Mouse (Mus musculus) layer of hippocampus, postnatal 25 days (tissue): ENCODE measurements at regions not wholly inside any gene's neighbourhood (a gene's known extent, or its start where the extent isn't known, plus 50 kb on each side); places are given as distances from the start of the nearest gene placed in this dataset.

ENCODE experiments used
- DNase-seq, 2 experiments: peaks; one replicate each; pipeline ENCODE4 v3.0.0; 2022; ENCODE audit warnings: mixed read lengths in 2 of 2, low spot score in 1 of 2; ENCODE audit errors: extremely low spot score in 1 of 2

DNA sequence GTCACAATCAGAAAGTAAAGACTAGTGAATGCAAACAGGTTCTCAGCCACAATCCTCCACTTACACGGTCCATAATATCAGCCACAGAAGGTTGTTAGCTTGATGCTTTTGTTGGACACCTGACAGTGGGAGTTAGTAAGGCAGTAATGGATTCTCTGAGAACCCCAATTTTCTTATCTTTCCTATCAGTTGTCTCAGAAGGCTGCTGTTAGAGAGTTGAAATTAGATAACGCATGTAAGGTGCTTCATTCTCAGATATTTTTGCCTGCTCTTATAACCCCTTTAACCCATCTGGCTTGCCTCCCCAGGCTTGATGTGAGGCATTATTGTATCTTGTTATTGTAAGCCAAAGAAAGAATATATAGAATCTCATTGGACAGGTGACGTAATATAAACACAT lies 63.0 kb upstream of the Ube2e3 start:
- no peak for DNase-seq

DNA sequence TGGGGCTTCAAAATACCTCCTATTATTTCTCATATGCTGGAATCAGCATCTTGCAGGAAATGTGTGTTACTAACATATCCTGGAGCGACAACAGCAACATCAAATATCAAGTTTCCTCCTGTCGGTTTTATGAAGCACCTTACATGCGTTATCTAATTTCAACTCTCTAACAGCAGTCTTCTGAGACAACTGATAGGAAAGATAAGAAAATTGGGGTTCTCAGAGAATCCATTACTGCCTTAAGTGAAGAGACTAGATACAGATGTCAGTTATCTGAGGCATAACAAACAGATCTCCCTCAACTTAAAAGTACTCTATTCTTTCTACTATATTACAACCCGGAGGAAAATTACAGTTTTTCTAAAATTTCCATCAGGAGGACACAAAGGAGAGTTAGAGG lies 64.4 kb upstream of the Ube2e3 start:
- no peak for DNase-seq

DNA sequence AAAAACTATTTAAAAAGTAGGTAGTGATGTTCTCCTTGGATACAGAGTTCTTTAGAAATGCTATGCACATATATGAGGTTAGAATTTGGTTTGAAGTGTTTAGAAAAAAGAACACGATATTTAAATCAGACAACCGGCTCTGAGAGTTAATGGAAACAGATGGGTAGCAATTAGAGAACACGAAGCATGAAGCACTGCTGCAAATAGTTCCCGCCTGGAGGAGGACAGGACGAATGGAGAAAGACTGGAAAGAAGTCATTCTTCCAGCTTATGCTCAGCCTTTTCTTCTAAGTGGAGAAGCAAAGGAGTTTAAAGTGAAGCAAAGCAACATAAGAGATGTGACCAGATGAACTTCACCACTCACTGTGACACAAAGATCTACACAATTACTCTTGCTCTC lies 72.5 kb upstream of the Ube2e3 start:
- DNase-seq: no peak

DNA sequence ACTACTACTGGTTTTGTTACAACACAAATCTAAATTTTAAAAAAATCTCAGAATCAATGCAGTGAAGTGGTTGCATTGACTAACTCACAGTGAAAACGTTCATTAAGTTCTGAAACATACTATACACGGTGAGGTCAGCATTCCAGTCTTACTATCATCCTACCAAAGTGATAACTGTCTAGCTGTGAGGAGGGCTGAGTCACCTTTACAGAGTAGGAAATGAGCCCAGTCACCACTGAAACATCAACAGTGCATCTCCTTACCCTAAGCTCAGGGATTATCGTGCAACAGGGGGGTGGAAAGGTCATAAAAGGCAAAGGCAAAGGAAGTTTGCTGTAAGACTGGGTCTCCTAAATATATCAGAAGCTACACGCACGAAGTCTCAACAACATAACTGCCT lies 73.2 kb upstream of the Ube2e3 start:
- DNase-seq: no peak

DNA sequence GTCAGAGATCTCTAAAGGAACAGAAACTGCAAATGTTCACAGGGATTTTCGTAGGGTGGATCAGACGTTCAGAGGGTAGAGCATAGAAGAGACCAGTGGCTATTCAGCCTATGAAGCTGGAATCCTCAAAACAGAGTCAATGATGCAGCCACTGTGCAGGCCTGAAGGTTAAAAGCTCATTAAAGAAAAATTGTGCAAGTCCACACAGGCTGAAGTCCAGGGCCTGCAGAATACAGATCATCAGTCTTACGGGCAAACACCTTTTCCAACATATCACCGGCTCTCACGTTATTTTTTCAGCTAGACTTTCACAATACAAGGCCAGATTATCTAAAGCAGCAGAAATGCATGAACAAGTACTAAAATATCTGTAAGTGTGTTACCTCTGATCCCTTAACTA lies 78.8 kb upstream of the Ube2e3 start:
- no peak for DNase-seq

DNA sequence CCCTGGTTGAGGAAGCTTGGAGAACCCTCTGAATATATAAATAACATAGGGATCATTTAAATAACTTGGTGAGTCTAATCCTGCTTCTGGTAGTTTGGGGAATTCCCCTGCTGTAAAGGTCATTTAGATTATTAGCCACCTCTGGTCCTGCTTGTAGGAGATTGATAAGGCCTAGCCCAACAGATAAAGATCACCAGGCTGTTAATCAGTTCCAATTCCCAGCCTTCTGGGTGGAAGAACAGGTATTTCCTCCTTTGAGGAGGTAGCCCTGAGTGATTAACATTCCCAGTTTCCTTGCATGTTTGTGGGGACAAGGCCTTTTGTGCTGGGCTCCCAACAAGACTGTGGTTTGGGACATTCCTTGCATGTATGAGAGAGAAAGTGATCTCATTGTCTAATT lies 79.7 kb upstream of the Ube2e3 start:
- no peak for DNase-seq

DNA sequence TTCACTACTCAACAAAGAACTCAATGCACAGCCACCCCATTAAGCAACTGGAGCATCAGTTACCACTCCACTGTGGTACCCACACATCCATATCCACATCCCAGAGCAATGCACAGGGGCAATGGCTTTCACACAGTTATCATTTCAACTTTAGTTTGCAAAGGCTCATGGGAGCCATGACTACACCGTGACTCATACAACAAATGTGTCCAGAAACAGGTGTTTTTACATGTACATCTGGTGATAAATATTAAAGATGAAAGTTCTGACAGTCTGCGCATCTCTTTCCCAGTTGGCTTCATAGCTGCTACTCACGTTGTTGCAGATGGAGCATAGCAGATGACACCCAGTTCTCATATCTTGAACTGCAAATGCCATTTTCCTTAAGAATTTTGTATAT lies 88.0 kb upstream of the Ube2e3 start:
- peak in 1 of 2 experiments; percentile 5 for DNase-seq

DNA sequence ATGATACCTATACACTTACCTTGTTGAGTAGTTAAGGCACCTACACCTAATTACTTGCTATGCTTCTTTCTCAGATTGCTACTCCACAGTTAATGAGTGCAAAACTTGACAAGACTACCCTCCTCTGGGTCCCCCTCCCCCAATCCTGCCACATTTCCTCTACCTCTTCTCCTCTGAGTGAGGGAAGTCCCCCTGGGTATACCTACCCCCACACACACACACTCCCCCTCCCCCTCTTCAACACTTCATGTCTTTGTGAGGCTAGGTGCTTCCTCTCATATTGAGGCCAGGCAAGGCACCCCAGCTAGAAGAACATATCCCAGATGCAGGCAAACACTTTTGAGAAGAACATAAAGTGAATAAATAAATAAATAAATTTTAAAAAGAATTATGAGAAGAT lies 90.3 kb upstream of the Ube2e3 start:
- DNase-seq: no peak

DNA sequence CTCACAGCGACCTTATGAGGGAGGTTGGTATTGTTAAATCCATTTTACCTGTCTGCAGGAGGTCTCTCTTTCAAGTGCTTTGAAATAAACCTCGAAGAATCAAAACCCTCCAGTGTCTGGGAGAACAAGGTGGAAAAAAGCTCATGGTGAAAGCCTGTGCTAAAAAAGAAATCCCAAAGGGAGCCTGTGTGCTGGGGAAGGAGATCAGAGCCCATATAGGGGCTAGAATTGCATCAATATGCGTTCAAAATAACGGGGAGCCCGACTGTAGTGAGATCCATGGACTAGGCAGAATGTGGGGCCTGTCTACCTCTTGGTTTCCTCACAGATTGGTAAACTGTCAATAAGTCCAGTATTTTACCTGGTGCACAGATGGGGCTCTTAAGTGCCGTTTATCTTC lies 113.6 kb upstream of the Ube2e3 start:
- no peak for DNase-seq

DNA sequence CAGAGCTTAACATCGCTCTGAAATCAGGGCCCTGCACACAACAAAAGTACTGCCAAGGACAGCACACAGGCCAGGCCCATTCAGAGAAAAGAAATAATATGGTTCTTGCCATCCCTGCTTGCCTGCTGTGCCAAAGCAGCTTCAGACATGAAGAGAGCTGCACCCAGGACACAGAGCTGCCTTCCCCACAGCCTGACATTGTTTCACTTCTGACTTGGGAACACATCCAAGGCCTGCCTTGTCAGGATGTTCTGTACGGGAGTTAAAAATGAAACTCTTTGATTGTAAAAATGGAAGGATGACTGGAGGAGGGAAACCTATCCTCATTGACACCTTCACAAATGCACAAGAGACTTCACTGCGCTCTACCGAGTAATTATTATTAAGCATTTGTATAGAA lies 114.0 kb upstream of the Ube2e3 start:
- DNase-seq: no peak

DNA sequence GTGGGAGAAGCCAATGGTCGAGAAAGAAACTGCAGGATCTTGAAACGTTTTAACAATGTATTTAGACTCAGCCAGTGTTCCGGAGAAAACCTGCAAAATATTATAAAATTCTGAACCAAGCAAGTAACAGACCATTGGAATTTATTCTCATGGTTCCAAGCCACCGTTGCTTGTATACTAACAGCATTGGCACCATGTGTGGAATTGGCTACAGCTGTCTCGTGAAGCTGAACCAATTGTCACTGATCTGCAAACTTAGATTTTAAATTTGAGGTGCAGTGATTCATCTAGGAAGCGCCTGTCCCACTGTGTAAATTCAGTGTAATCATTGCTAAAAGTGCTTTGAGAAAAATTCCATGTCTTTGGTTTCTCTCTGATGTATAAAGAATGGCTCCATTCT lies 137.8 kb upstream of the Ube2e3 start:
- DNase-seq: no peak

DNA sequence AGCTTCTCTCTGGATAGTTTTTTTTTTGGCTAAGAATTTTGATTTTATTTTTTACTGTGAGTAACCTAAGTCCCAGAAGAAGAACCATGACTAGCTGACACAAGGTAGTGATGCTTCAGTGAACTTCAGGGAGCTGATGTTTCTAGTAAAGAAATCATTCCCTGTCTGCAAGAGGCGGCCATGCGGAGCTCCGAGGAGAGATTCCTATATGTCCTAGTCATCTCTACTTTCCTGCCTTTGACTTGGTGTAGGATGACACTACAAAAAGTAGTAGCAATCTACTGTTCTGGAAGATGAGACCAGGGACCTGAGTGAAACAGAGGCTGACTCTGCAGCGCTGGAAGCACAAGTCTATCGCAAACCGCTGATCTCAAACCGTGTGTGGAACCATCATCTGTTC lies 141.9 kb upstream of the Ube2e3 start:
- DNase-seq: no peak

DNA sequence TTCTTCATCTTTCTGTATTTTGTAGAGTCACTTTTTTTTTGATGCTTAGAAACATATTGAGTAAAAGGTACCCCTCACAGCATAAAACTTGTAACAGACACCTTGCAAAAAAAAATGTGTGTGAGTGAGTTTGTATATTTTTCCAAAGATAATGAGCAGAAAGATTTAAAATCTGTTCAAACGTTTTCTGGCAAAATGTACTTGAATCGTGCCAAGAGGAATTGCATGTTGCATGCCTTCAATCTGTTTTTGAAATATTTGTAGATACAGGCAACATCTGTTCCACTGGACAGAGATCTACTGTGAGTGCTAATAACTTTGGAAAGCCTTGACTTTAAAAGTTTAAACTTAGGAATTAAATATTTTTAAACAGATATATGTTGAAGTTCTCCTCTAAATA lies 143.5 kb upstream of the Ube2e3 start:
- no peak for DNase-seq

DNA sequence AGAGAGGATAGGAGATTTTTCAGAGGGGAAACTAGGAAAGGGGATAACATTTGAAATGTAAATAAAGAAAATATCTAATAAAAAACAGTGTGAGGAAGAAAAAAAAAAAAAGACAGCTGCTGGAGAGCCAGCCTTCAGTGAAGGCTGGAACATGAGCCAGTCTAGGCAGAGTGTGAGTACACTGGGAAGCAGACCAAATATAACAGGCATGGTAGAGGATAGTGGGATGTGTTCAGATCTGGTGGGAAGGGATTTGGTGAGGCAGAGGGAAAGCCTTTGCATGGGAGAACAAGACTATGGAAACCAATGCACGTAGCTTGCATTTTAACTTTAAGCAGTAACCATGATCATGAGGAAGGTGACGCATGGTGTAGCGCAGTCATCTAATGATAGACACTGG lies 144.5 kb upstream of the Ube2e3 start:
- no peak for DNase-seq

DNA sequence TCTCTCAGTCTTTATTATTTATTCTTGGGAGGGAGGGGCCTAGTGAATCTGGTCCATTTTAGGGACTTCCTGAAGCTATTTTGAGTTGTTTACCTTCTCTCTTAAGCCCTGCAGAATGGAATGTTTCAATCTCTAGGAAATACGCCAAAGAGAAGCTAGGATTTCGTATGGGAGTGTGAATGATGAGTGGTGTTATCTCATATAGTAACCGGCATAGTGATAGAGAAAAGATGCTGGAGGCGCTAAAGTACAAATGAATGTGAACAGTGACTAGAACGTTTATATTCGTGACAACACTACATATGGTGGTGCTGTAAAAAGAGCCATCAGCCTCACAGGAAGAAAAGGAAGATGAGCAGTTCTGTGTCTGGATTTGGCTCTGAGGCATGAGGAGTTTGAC lies 145.2 kb upstream of the Ube2e3 start:
- DNase-seq: no peak

DNA sequence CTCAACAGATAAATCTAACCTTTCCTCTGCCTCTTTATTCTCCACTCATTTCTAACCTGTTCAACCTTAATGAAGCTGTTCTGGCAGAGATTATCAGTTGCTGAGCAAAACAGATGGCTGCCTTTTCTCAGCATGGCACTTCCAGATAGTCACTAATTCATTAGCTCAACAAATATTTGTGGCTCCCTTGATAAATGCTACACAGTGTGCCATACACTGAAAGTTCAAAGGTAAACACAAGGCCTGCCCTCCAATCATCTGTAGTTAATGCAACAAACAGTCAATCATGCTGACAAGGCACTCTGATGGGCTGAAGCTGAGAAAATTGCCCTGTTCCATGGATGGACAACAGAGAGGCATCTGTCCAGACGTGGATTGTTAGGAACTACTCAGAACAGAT lies 149.4 kb upstream of the Ube2e3 start:
- no peak for DNase-seq

DNA sequence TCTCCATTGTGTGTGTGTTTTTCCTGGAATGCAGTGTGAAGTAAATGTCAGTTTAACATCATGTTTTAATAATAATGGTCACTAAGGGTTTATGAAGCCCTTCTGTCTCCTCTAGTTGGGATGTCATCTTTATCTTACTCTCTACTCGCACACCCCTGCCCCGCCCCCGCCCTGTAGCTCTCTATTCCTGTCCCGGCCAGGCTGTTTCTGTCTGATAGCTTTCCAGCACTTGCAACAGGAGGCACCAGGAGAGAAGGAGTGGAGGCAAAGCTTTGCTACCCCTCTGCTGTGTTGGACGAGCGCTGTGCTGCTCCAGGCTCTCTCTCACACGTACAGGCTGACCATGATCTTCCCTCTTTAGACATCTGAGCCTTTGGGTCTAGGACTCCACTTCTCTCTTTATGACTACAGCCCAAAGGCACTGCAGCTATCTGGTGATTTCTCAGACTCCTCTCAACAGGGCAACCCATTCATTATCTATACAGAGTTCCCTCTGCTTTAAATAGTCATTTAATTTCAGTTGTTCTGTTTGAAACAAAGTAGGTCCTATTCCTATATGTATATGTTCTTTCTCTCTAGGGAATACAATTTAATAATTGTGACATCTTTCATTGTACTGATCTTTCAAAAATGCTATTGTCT lies 151.6 kb upstream of the Ube2e3 start:
- no peak for DNase-seq

DNA sequence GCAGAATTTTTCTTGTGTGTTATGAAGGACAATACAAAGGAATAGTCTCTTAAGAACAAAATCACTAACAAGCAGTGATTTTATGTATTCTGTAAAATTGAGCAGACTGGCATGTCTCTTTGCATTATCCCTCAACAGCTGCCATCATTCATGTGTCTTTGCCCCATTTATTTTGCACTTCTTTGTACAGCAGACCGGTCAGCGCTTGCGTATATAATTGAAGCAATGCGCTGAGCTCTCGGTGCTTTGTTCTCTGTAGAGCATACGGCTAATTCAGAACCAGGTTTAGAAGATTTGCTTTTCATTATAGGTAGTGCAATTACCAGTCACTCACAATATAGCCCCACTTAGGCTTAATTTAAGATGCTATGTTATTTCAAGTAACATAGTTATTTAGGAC lies 173.1 kb upstream of the Ube2e3 start:
- DNase-seq: no peak

DNA sequence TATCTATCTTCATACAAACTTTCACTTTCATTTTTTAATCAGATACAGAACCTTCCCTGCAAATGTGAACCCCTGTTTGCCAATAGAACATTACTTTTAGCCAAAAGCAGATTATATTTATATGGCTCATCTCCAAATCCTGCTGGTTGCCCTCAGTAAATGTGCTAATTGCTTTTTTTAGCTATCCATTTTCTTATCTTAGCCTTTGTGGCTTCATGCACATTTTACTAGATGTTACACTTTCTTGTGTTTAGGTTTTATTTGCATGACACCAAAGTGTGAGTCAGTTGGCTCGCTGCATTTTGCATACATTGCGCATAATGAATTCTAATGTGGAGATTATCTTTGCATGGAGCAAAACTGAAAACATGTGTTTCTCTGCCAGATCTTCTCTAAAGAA lies 211.3 kb upstream of the Ube2e3 start:
- DNase-seq: no peak

DNA sequence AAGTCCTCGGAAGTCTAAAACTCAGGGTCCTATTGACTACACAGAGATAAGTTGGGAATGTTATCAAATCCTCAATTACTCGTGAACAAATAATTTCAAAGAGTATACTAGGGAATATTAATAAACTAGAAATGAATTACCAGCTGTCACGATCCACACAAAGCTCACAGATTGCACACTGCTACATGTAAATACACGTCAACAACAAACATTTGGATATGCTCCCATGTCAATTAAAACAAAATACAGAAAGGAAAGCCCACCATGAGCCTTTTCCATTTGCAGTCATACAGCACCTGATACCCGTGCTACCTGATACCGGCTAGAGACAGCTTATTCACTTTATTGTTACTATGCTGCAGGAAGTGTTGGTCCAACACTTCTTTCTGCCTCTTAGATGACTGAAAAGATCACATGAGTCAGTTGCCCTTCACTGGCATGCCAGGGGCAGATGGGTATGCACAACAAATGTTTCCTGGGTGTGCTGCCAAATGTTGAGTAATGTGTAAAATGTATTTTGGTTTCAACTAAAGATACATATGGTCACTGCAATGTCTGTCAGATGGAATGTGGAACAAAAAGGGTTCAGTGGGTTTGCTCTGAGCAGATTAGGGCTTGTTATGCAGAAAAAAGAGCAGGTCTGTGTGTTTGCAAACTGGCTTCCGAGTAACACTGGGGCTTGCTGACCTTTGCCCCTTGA lies 212.6 kb upstream of the Ube2e3 start:
- DNase-seq: peak; percentile 27 to 47

DNA sequence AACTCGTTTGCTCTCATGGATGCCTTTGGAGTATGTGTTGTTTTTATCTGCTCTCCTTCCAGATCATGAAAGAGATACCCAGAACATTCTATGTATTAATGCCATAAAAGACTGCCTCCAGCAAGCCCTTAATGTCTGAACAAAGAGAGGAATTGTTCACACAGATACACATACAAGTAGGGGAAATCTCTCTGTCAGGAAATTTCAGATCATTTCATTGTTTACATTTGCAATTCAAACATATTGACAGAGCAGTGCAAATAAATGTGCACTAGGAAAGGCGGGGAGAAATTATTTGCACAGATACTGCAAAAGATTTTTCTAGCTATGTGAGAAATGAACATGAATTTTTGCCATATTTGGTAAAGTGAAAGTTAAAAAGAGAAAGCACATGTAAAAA lies 216.4 kb upstream of the Ube2e3 start:
- DNase-seq: no peak

DNA sequence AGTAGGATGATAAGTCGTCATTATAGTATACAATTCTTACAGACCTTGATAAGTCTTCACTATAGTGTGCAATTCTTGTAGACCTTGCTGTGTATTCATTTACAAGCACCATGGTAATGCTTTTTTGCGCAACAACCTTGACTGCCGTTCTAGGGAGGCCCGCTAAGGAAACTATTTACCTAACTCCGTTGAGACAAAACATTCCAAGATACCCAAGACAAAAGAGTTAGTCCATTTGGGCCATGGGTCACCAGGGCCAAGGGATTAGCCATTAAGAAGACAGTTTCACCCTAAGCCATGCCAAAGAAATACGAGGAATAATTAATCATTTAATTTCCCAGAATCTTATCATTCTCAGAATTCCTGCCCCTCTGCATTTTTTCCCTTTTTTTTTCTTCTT lies 227.6 kb upstream of the Ube2e3 start:
- DNase-seq: no peak

DNA sequence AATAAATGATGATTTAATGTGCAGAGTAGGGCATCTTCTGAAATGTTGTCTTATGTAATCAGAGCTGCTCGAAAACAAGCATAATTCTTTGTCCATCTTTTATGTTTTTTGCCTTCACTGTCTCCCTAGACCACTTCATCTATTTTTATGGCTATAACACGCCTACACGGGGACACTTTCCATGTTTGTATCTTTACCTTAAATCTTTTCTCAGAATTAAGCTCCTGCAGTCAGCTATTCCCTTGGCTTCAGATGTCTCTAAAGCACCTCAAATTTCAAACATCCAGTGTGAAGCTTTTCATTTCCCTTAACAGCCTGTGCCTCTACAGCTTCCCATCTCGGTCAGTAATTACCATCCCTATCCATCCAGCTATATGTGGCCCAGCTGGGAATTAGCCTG lies 242.7 kb upstream of the Ube2e3 start:
- DNase-seq: no peak
